Mouse (Mus musculus): ENCODE measurements around the gene Irgm2. TPM values are rescaled to one million over a fixed set of nuclear protein-coding genes. Genes with fewer than 3 reads are reported as not detected.

Gene Irgm2
- total and polyA plus RNA-seq, 2 experiments from 2014 or later = 0.80 to 1.8 TPM

- ATAC-seq (no peak), DNase-seq (ENCODE audit: low spot score) (no peak)
- H3K4me2 ChIP-seq (ENCODE audit: low read depth, low read length) = no peak overlapping the region
- no peak overlapping the region for H3K27ac ChIP-seq
- H3K27me3 ChIP-seq (ENCODE audit: insufficient read depth, low read length) = no peaks in the 10 kb centered on the region
- H3K9me3 ChIP-seq (ENCODE audit: low read length) = no peaks in the 10 kb centered on the region
- H3K4me3 ChIP-seq (ENCODE audit: low read length) = no peak overlapping the region
- H3K4me1 ChIP-seq (ENCODE audit: insufficient read depth, low read length) = no peaks in the 10 kb centered on the region
- 82% methylated on average over 5 of the region's 5 CpGs for WGBS
- TF ChIP-seq CTCF (IDR thresholded peaks at IDR 0.05; ENCODE audit: low read depth) = no peak
- H3K36me3 ChIP-seq (ENCODE audit: insufficient read depth, low read length) = no peaks in the 10 kb centered on the region
- no peak overlapping the region for H3K9ac ChIP-seq (replicated peaks; ENCODE audit: low read length)
These were observed 58.4 kb downstream of the Irgm2 start for GRCm38 (mm10) chr11:58257816-58258215.

GRCm38 (mm10) chr11:58260156-58260555 is 60.7 kb downstream of the Irgm2 start:
- DNase-seq (ENCODE audit: low spot score) (no peak), ATAC-seq (no peak)
- no peak for TF ChIP-seq CTCF (IDR thresholded peaks at IDR 0.05; ENCODE audit: low read depth)
- H3K4me3 ChIP-seq (ENCODE audit: low read length) = no peak overlapping the region
- no peak overlapping the region for H3K4me2 ChIP-seq (ENCODE audit: low read depth, low read length)
- 95% methylated on average over 4 of the region's 4 CpGs for WGBS
- no peak overlapping the region for H3K9ac ChIP-seq (replicated peaks; ENCODE audit: low read length)
- no peak overlapping the region for H3K27ac ChIP-seq
- H3K27me3 ChIP-seq (ENCODE audit: insufficient read depth, low read length) = no peaks in the 10 kb centered on the region
- H3K4me1 ChIP-seq (ENCODE audit: insufficient read depth, low read length) = no peaks in the 10 kb centered on the region
- no peaks in the 10 kb centered on the region for H3K36me3 ChIP-seq (ENCODE audit: insufficient read depth, low read length)
- H3K9me3 ChIP-seq (ENCODE audit: low read length) = no peaks in the 10 kb centered on the region

- no peak overlapping the region for H3K4me3 ChIP-seq (ENCODE audit: low read length)
- no peak overlapping the region for H3K9ac ChIP-seq (replicated peaks; ENCODE audit: low read length)
- no peak overlapping the region for H3K27ac ChIP-seq
- no peaks in the 10 kb centered on the region for H3K36me3 ChIP-seq (ENCODE audit: insufficient read depth, low read length)
- ATAC-seq (no peak), DNase-seq (ENCODE audit: low spot score) (no peak)
- no peaks in the 10 kb centered on the region for H3K4me1 ChIP-seq (ENCODE audit: insufficient read depth, low read length)
- H3K9me3 ChIP-seq (ENCODE audit: low read length) = no peaks in the 10 kb centered on the region
- H3K27me3 ChIP-seq (ENCODE audit: insufficient read depth, low read length) = no peaks in the 10 kb centered on the region
- no peak overlapping the region for H3K4me2 ChIP-seq (ENCODE audit: low read depth, low read length)
- WGBS = 92% methylated on average over 4 of the region's 4 CpGs
- TF ChIP-seq CTCF (IDR thresholded peaks at IDR 0.05; ENCODE audit: low read depth) = no peak
These were observed 62.4 kb downstream of the Irgm2 start for GRCm38 (mm10) chr11:58261826-58262225.

- WGBS = 77% methylated on average over 3 of the region's 3 CpGs
- no peak for DNase-seq (ENCODE audit: low spot score)
- no peak overlapping the region for H3K27ac ChIP-seq
These were observed 62.9 kb downstream of the Irgm2 start for GRCm38 (mm10) chr11:58262336-58262735.

GRCm38 (mm10) chr11:58263516-58263915 is 64.1 kb downstream of the Irgm2 start:
- Histone ChIP-seq H3K27ac (no peak overlapping the region), H3K4me2 (ENCODE audit: low read depth, low read length) (no peak overlapping the region), H3K9me3 (ENCODE audit: low read length) (no peaks in the 10 kb centered on the region), H3K4me1 (ENCODE audit: insufficient read depth, low read length) (no peaks in the 10 kb centered on the region), H3K36me3 (ENCODE audit: insufficient read depth, low read length) (no peaks in the 10 kb centered on the region), H3K9ac (replicated peaks; ENCODE audit: low read length) (no peak overlapping the region), H3K27me3 (ENCODE audit: insufficient read depth, low read length) (no peaks in the 10 kb centered on the region), H3K4me3 (ENCODE audit: low read length) (no peak overlapping the region)
- ATAC-seq (no peak), DNase-seq (ENCODE audit: low spot score) (no peak)
- 78% methylated on average over 2 of the region's 2 CpGs for WGBS
- no peak for TF ChIP-seq CTCF (IDR thresholded peaks at IDR 0.05; ENCODE audit: low read depth)

More at GRCm38 (mm10) chr11:58262336-58262735, 62.9 kb downstream of the Irgm2 start:
- Histone ChIP-seq H3K9ac (replicated peaks; ENCODE audit: low read length) (no peak overlapping the region), H3K4me1 (ENCODE audit: insufficient read depth, low read length) (no peaks in the 10 kb centered on the region), H3K36me3 (ENCODE audit: insufficient read depth, low read length) (no peaks in the 10 kb centered on the region), H3K27me3 (ENCODE audit: insufficient read depth, low read length) (no peaks in the 10 kb centered on the region), H3K4me3 (ENCODE audit: low read length) (no peak overlapping the region), H3K9me3 (ENCODE audit: low read length) (no peaks in the 10 kb centered on the region), H3K4me2 (ENCODE audit: low read depth, low read length) (no peak overlapping the region)
- ATAC-seq = no peak
- no peak for TF ChIP-seq CTCF (IDR thresholded peaks at IDR 0.05; ENCODE audit: low read depth)

GRCm38 (mm10) chr11:58264546-58264945 is 65.1 kb downstream of the Irgm2 start:
- ATAC-seq (no peak), DNase-seq (ENCODE audit: low spot score) (no peak)
- TF ChIP-seq CTCF (IDR thresholded peaks at IDR 0.05; ENCODE audit: low read depth) = no peak
- no peak overlapping the region for H3K4me2 ChIP-seq (ENCODE audit: low read depth, low read length)
- no peaks in the 10 kb centered on the region for H3K27me3 ChIP-seq (ENCODE audit: insufficient read depth, low read length)
- H3K4me3 ChIP-seq (ENCODE audit: low read length) = no peak overlapping the region
- H3K4me1 ChIP-seq (ENCODE audit: insufficient read depth, low read length) = no peaks in the 10 kb centered on the region
- H3K36me3 ChIP-seq (ENCODE audit: insufficient read depth, low read length) = no peaks in the 10 kb centered on the region
- no peak overlapping the region for H3K27ac ChIP-seq
- 86% methylated on average over 9 of the region's 9 CpGs for WGBS
- no peaks in the 10 kb centered on the region for H3K9me3 ChIP-seq (ENCODE audit: low read length)
- no peak overlapping the region for H3K9ac ChIP-seq (replicated peaks; ENCODE audit: low read length)

GRCm38 (mm10) chr11:58268285-58268684 is 68.9 kb downstream of the Irgm2 start:
- no peaks in the 10 kb centered on the region for H3K36me3 ChIP-seq (ENCODE audit: insufficient read depth, low read length)
- no peaks in the 10 kb centered on the region for H3K4me1 ChIP-seq (ENCODE audit: insufficient read depth, low read length)
- 86% methylated on average over 3 of the region's 3 CpGs for WGBS
- no peak overlapping the region for H3K9ac ChIP-seq (replicated peaks; ENCODE audit: low read length)
- H3K9me3 ChIP-seq (ENCODE audit: low read length) = no peaks in the 10 kb centered on the region
- H3K4me2 ChIP-seq (ENCODE audit: low read depth, low read length) = no peak overlapping the region
- ATAC-seq (no peak), DNase-seq (ENCODE audit: low spot score) (no peak)
- no peak overlapping the region for H3K27ac ChIP-seq
- H3K27me3 ChIP-seq (ENCODE audit: insufficient read depth, low read length) = no peaks in the 10 kb centered on the region
- no peak overlapping the region for H3K4me3 ChIP-seq (ENCODE audit: low read length)
- no peak for TF ChIP-seq CTCF (IDR thresholded peaks at IDR 0.05; ENCODE audit: low read depth)

Other genes starting within 250 kb of the Irgm2 start
- gene Larp1, start 190.6 kb upstream of the Irgm2 start, total RNA-seq (2014; rRNA removed) = 41.0 and 42.9 TPM in 2 replicates
- 14.9 and 15.0 TPM in 2 replicates for gene Larp1, start 190.6 kb upstream of the Irgm2 start, polyA plus RNA-seq (2015; fragmentation: Nextera tagmentation; extraction: Ambion mirVana)
- gene Gm12248, start 106.5 kb upstream of the Irgm2 start, total RNA-seq (2014; rRNA removed) = not detected in 2 replicates
- not detected in 2 replicates for gene Gm12248, start 106.5 kb upstream of the Irgm2 start, polyA plus RNA-seq (2015; fragmentation: Nextera tagmentation; extraction: Ambion mirVana)
- gene Cnot8, start 95.5 kb upstream of the Irgm2 start, total RNA-seq (2014; rRNA removed) = 76.4 and 83.7 TPM in 2 replicates
- gene Cnot8, start 95.5 kb upstream of the Irgm2 start, polyA plus RNA-seq (2015; fragmentation: Nextera tagmentation; extraction: Ambion mirVana) = 82.1 and 83.1 TPM in 2 replicates
- gene Gemin5, start 31.1 kb upstream of the Irgm2 start, total RNA-seq (2014; rRNA removed) = 19.6 and 21.2 TPM in 2 replicates
- 10.4 and 11.2 TPM in 2 replicates for gene Gemin5, start 31.1 kb upstream of the Irgm2 start, polyA plus RNA-seq (2015; fragmentation: Nextera tagmentation; extraction: Ambion mirVana)
- gene Mrpl22, start 28.0 kb upstream of the Irgm2 start, total RNA-seq (2014; rRNA removed) = 24.7 and 37.7 TPM in 2 replicates
- gene Mrpl22, start 28.0 kb upstream of the Irgm2 start, polyA plus RNA-seq (2015; fragmentation: Nextera tagmentation; extraction: Ambion mirVana) = 98.8 and 98.9 TPM in 2 replicates
- gene Igtp, start 62 bp upstream of the Irgm2 start, total RNA-seq (2014; rRNA removed) = 2.7 and 6.3 TPM in 2 replicates
- 2.1 and 3.0 TPM in 2 replicates for gene Igtp, start 62 bp upstream of the Irgm2 start, polyA plus RNA-seq (2015; fragmentation: Nextera tagmentation; extraction: Ambion mirVana)
- gene 4930438A08Rik, start 75.2 kb downstream of the Irgm2 start, total RNA-seq (2014; rRNA removed) = not detected in 2 replicates
- not detected in 2 replicates for gene 4930438A08Rik, start 75.2 kb downstream of the Irgm2 start, polyA plus RNA-seq (2015; fragmentation: Nextera tagmentation; extraction: Ambion mirVana)
- 23.9 and 27.8 TPM in 2 replicates for gene Zfp692, start 107.5 kb downstream of the Irgm2 start, total RNA-seq (2014; rRNA removed)
- 19.7 and 21.9 TPM in 2 replicates for gene Zfp692, start 107.5 kb downstream of the Irgm2 start, polyA plus RNA-seq (2015; fragmentation: Nextera tagmentation; extraction: Ambion mirVana)
- gene Zfp672, start 130.7 kb downstream of the Irgm2 start, total RNA-seq (2014; rRNA removed) = 36.3 and 42.9 TPM in 2 replicates
- 43.8 TPM in 2 replicates for gene Zfp672, start 130.7 kb downstream of the Irgm2 start, polyA plus RNA-seq (2015; fragmentation: Nextera tagmentation; extraction: Ambion mirVana)
- gene Sh3bp5l, start 131.1 kb downstream of the Irgm2 start, total RNA-seq (2014; rRNA removed) = 51.8 and 55.4 TPM in 2 replicates
- 39.7 and 40.3 TPM in 2 replicates for gene Sh3bp5l, start 131.1 kb downstream of the Irgm2 start, polyA plus RNA-seq (2015; fragmentation: Nextera tagmentation; extraction: Ambion mirVana)
- gene Lypd8, start 179.4 kb downstream of the Irgm2 start, total RNA-seq (2014; rRNA removed) = not detected in 2 replicates
- gene Lypd8, start 179.4 kb downstream of the Irgm2 start, polyA plus RNA-seq (2015; fragmentation: Nextera tagmentation; extraction: Ambion mirVana) = not detected in 2 replicates
- gene 1810065E05Rik, start 221.5 kb downstream of the Irgm2 start, total RNA-seq (2014; rRNA removed) = not detected in 2 replicates
- gene 1810065E05Rik, start 221.5 kb downstream of the Irgm2 start, polyA plus RNA-seq (2015; fragmentation: Nextera tagmentation; extraction: Ambion mirVana) = not detected in 2 replicates
- not detected in 2 replicates for gene Gm12253, start 232.9 kb downstream of the Irgm2 start, total RNA-seq (2014; rRNA removed)
- gene Gm12253, start 232.9 kb downstream of the Irgm2 start, polyA plus RNA-seq (2015; fragmentation: Nextera tagmentation; extraction: Ambion mirVana) = not detected in 2 replicates

Data from hindbrain, postnatal 0 days (tissue).